Mouse (Mus musculus) MEL (cell line): ENCODE data around the gene Rapgef1. TPM values are rescaled to one million over a fixed set of nuclear protein-coding genes. Genes with fewer than 3 reads are reported as not detected.

Experiments used
- DNase-seq: peaks from one replicate; pipeline ENCODE4 v3.0.0; 2011; ENCODE audit warnings: low read depth, low spot score
- H3K27ac ChIP-seq: 2 replicates; pipeline ENCODE4 v1.5.1; 2012; ENCODE audit warnings: low read depth, mild to moderate bottlenecking, control low read depth, low read length, moderate library complexity; ENCODE audit not compliant: control insufficient read depth
- H3K27me3 ChIP-seq, 2 experiments: fragments of 150-350 bp in 1 of 2; sonication (generic) in 1 of 2; 2 replicates each; pipeline ENCODE4 v1.6.1; 2012; ENCODE audit warnings: low read length in 2 of 2, mild to moderate bottlenecking in 2 of 2, improper control_type of control experiment in 1 of 2, moderate library complexity in 1 of 2; ENCODE audit not compliant: insufficient read depth in 2 of 2, control insufficient read depth in 1 of 2
- H3K36me3 ChIP-seq, 2 experiments: 2 replicates each; pipeline ENCODE4 v1.6.1; 2012 to 2014; ENCODE audit warnings: low read length in 2 of 2, improper control_type of control experiment in 1 of 2, inconsistent platforms in 1 of 2, mild to moderate bottlenecking in 1 of 2; ENCODE audit not compliant: insufficient read depth in 2 of 2, control insufficient read depth in 1 of 2
- H3K4me1 ChIP-seq, 2 experiments: fragments of 150-350 bp in 1 of 2; sonication (generic) in 1 of 2; 2 replicates each; pipeline ENCODE4 v1.6.1; 2012; ENCODE audit warnings: low read length in 2 of 2, improper control_type of control experiment in 1 of 2, mild to moderate bottlenecking in 1 of 2; ENCODE audit not compliant: insufficient read depth in 2 of 2, control insufficient read depth in 1 of 2
- H3K4me3 ChIP-seq, 2 experiments: fragments of 150-350 bp in 1 of 2; sonication (generic) in 1 of 2; 2 replicates each; pipeline ENCODE4 v1.5.1; 2012; ENCODE audit warnings: low read depth in 2 of 2, low read length in 2 of 2, mild to moderate bottlenecking in 2 of 2, moderate library complexity in 2 of 2, control low read depth in 1 of 2, improper control_type of control experiment in 1 of 2; ENCODE audit not compliant: control insufficient read depth in 1 of 2, insufficient read depth in 1 of 2
- H3K79me2 ChIP-seq: 2 replicates; pipeline ENCODE4 v1.6.1; 2012; ENCODE audit warnings: mild to moderate bottlenecking, low read length, moderate library complexity; ENCODE audit not compliant: control insufficient read depth, poor library complexity, insufficient read depth
- H3K9ac ChIP-seq: 2 replicates; pipeline ENCODE4 v1.6.1; 2012; ENCODE audit warnings: low read depth, mild to moderate bottlenecking, control low read depth, low read length, moderate library complexity; ENCODE audit not compliant: control insufficient read depth, poor library complexity, severe bottlenecking
- H3K9me3 ChIP-seq: fragments of 150-350 bp; sonication (generic); replicated peaks from 2 replicates; pipeline ENCODE4 v1.6.1; 2012; ENCODE audit warnings: mild to moderate bottlenecking, low read length, improper control_type of control experiment, moderate library complexity; ENCODE audit not compliant: insufficient read depth
- BHLHE40 ChIP-seq: IDR thresholded peaks from 2 replicates; pipeline ENCODE4 v1.6.1; 2012; ENCODE audit warnings: low read depth, mild to moderate bottlenecking, inconsistent platforms, low read length, improper control_type of control experiment, borderline replicate concordance
- CHD1 ChIP-seq: IDR thresholded peaks from 2 replicates; pipeline ENCODE4 v1.6.1; 2012; ENCODE audit warnings: low read depth, mild to moderate bottlenecking, inconsistent platforms, low read length, improper control_type of control experiment
- CHD2 ChIP-seq: IDR thresholded peaks from 2 replicates; pipeline ENCODE4 v1.6.1; 2011; ENCODE audit warnings: low read length, improper control_type of control experiment
- CTCF ChIP-seq, 3 experiments: IDR thresholded peaks in 2 of 3; conservative IDR thresholded peaks in 1 of 3; 2 replicates each; pipeline ENCODE4 v1.5.1; 2011 to 2012; ENCODE audit warnings: low read length in 3 of 3, low read depth in 2 of 3, mild to moderate bottlenecking in 2 of 3, improper control_type of control experiment in 1 of 3, inconsistent platforms in 1 of 3, mixed read lengths in 1 of 3, moderate library complexity in 1 of 3; ENCODE audit not compliant: control insufficient read depth in 1 of 3, insufficient read depth in 1 of 3, poor library complexity in 1 of 3, severe bottlenecking in 1 of 3
- E2F4 ChIP-seq: IDR thresholded peaks from 2 replicates; pipeline ENCODE4 v1.6.1; 2011; ENCODE audit warnings: low read depth, low read length, improper control_type of control experiment, borderline replicate concordance
- ELF1 ChIP-seq: IDR thresholded peaks from 2 replicates; pipeline ENCODE4 v1.6.1; 2014; ENCODE audit warnings: low read depth, mild to moderate bottlenecking, inconsistent platforms, low read length, improper control_type of control experiment, moderate library complexity
- EP300 ChIP-seq, 2 experiments: IDR thresholded peaks; 2 replicates each; pipeline ENCODE4 v1.6.1; 2011; ENCODE audit warnings: improper control_type of control experiment in 2 of 2, low read length in 2 of 2, low read depth in 1 of 2, mild to moderate bottlenecking in 1 of 2
- ETS1 ChIP-seq: IDR thresholded peaks from 2 replicates; pipeline ENCODE4 v1.6.1; 2012; ENCODE audit warnings: low read depth, mild to moderate bottlenecking, inconsistent platforms, low read length, improper control_type of control experiment, moderate library complexity
- GABPA ChIP-seq: IDR thresholded peaks from 2 replicates; pipeline ENCODE4 v1.6.1; 2012; ENCODE audit warnings: low read depth, mild to moderate bottlenecking, inconsistent platforms, low read length, improper control_type of control experiment, moderate library complexity
- GATA1 ChIP-seq: IDR thresholded peaks from 2 replicates; pipeline ENCODE4 v1.6.1; 2011; ENCODE audit warnings: low read depth, low read length, improper control_type of control experiment
- HCFC1 ChIP-seq: IDR thresholded peaks from 2 replicates; pipeline ENCODE4 v1.6.1; 2012; ENCODE audit warnings: low read depth, mild to moderate bottlenecking, inconsistent platforms, low read length, improper control_type of control experiment, moderate library complexity
- JUND ChIP-seq: IDR thresholded peaks from 2 replicates; pipeline ENCODE4 v1.6.1; 2011; ENCODE audit warnings: low read depth, mild to moderate bottlenecking, improper control_type of control experiment, low read length
- KAT2A ChIP-seq: conservative IDR thresholded peaks from 2 replicates; pipeline ENCODE4 v1.6.1; 2012; ENCODE audit warnings: low read depth, low read length, improper control_type of control experiment, inconsistent platforms
- MAFK ChIP-seq: IDR thresholded peaks from 2 replicates; pipeline ENCODE4 v1.6.1; 2011; ENCODE audit warnings: low read depth, mild to moderate bottlenecking, low read length, improper control_type of control experiment, borderline replicate concordance
- MAX ChIP-seq: IDR thresholded peaks from 2 replicates; pipeline ENCODE4 v1.6.1; 2011; ENCODE audit warnings: low read length, improper control_type of control experiment
- MAZ ChIP-seq: IDR thresholded peaks from 2 replicates; pipeline ENCODE4 v1.6.1; 2012; ENCODE audit warnings: low read depth, mild to moderate bottlenecking, inconsistent platforms, low read length, improper control_type of control experiment
- MEF2A ChIP-seq: IDR thresholded peaks from 2 replicates; pipeline ENCODE4 v1.6.1; 2014; ENCODE audit warnings: low read depth, mild to moderate bottlenecking, inconsistent platforms, low read length, improper control_type of control experiment; ENCODE audit not compliant: poor library complexity, insufficient replicate concordance, severe bottlenecking; ENCODE audit errors: extremely low read depth
- MXI1 ChIP-seq: IDR thresholded peaks from 2 replicates; pipeline ENCODE4 v1.6.1; 2011; ENCODE audit warnings: mild to moderate bottlenecking, low read depth, low read length, improper control_type of control experiment
- MYB ChIP-seq: IDR thresholded peaks from 2 replicates; pipeline ENCODE4 v1.6.1; 2011; ENCODE audit warnings: mild to moderate bottlenecking, low read depth, low read length, improper control_type of control experiment
- MYC ChIP-seq: IDR thresholded peaks from 2 replicates; pipeline ENCODE4 v1.6.1; 2011; ENCODE audit warnings: low read depth, mild to moderate bottlenecking, low read length, improper control_type of control experiment, moderate library complexity
- NELFE ChIP-seq: IDR thresholded peaks from 2 replicates; pipeline ENCODE4 v1.6.1; 2011; ENCODE audit warnings: low read depth, low read length, improper control_type of control experiment
- NRF1 ChIP-seq: IDR thresholded peaks from 2 replicates; pipeline ENCODE4 v1.6.1; 2014; ENCODE audit warnings: low read depth, mild to moderate bottlenecking, inconsistent platforms, low read length, improper control_type of control experiment, moderate library complexity; ENCODE audit not compliant: poor library complexity, insufficient read depth, severe bottlenecking
- POLR2A ChIP-seq, 2 experiments: IDR thresholded peaks; 2 replicates each; pipeline ENCODE4 v1.6.1; 2011 to 2012; ENCODE audit warnings: low read length in 2 of 2, mild to moderate bottlenecking in 2 of 2, control low read depth in 1 of 2, improper control_type of control experiment in 1 of 2, low read depth in 1 of 2, moderate library complexity in 1 of 2; ENCODE audit not compliant: control insufficient read depth in 1 of 2, insufficient read depth in 1 of 2, poor library complexity in 1 of 2
- POLR2AphosphoS2 ChIP-seq: IDR thresholded peaks from 2 replicates; pipeline ENCODE4 v1.6.1; 2011; ENCODE audit warnings: low read length, improper control_type of control experiment
- POLR2AphosphoS5 ChIP-seq: IDR thresholded peaks from 2 replicates; pipeline ENCODE4 v1.6.1; 2012; ENCODE audit warnings: low read depth, borderline replicate concordance, mild to moderate bottlenecking, inconsistent platforms, low read length, moderate library complexity, mixed read lengths
- RAD21 ChIP-seq: IDR thresholded peaks from 2 replicates; pipeline ENCODE4 v1.6.1; 2011; ENCODE audit warnings: mild to moderate bottlenecking, low read depth, low read length, improper control_type of control experiment
- RCOR1 ChIP-seq: IDR thresholded peaks from 2 replicates; pipeline ENCODE4 v1.6.1; 2012; ENCODE audit warnings: low read depth, mild to moderate bottlenecking, inconsistent platforms, low read length, improper control_type of control experiment
- SIN3A ChIP-seq: IDR thresholded peaks from 2 replicates; pipeline ENCODE4 v1.6.1; 2012; ENCODE audit warnings: low read length, improper control_type of control experiment, inconsistent platforms
- SMC3 ChIP-seq: IDR thresholded peaks from 2 replicates; pipeline ENCODE4 v1.6.1; 2011; ENCODE audit warnings: low read depth, low read length, improper control_type of control experiment
- TAL1 ChIP-seq: IDR thresholded peaks from 2 replicates; pipeline ENCODE4 v1.6.1; 2012; ENCODE audit warnings: mild to moderate bottlenecking, inconsistent platforms, low read length, moderate library complexity, mixed read lengths
- TBP ChIP-seq: IDR thresholded peaks from 2 replicates; pipeline ENCODE4 v1.8.0; 2011; ENCODE audit warnings: low read depth, low read length, improper control_type of control experiment
- TCF12 ChIP-seq: IDR thresholded peaks from 2 replicates; pipeline ENCODE4 v1.6.1; 2014; ENCODE audit warnings: low read depth, mild to moderate bottlenecking, inconsistent platforms, low read length, improper control_type of control experiment, moderate library complexity
- UBTF ChIP-seq: IDR thresholded peaks from 2 replicates; pipeline ENCODE4 v1.6.1; 2012; ENCODE audit warnings: low read depth, mild to moderate bottlenecking, inconsistent platforms, low read length, improper control_type of control experiment, moderate library complexity, borderline replicate concordance; ENCODE audit not compliant: insufficient read depth
- USF2 ChIP-seq, 2 experiments: IDR thresholded peaks; 2 replicates each; pipeline ENCODE4 v1.6.1; 2011 to 2012; ENCODE audit warnings: improper control_type of control experiment in 2 of 2, low read length in 2 of 2, borderline replicate concordance in 1 of 2, inconsistent platforms in 1 of 2, low read depth in 1 of 2, mild to moderate bottlenecking in 1 of 2; ENCODE audit not compliant: insufficient read depth in 1 of 2
- ZC3H11A ChIP-seq: IDR thresholded peaks from 2 replicates; pipeline ENCODE4 v1.6.1; 2012; ENCODE audit warnings: low read depth, mild to moderate bottlenecking, inconsistent platforms, low read length, improper control_type of control experiment
- ZKSCAN1 ChIP-seq: IDR thresholded peaks from 2 replicates; pipeline ENCODE4 v1.6.1; 2012; ENCODE audit warnings: low read depth, mild to moderate bottlenecking, inconsistent platforms, low read length, improper control_type of control experiment, moderate library complexity
- ZMIZ1 ChIP-seq: IDR thresholded peaks from 2 replicates; pipeline ENCODE4 v1.6.1; 2012; ENCODE audit warnings: low read depth, mild to moderate bottlenecking, inconsistent platforms, low read length, improper control_type of control experiment, moderate library complexity
- ZNF384 ChIP-seq: IDR thresholded peaks from 2 replicates; pipeline ENCODE4 v1.6.1; 2012; ENCODE audit warnings: low read depth, mild to moderate bottlenecking, inconsistent platforms, low read length, improper control_type of control experiment
- polyA plus RNA-seq, 2 experiments: library from polyadenylated mRNA; stranded (reverse) in 1 of 2; unstranded in 1 of 2; fragments of >175 nt in 1 of 2; fragments of >200 nt in 1 of 2; gene quantifications; 2 replicates each; pipeline versions ENCODE4 v1.2.1 to v1.2.4; 2012; ENCODE audit warnings: low replicate concordance in 2 of 2, low read depth in 1 of 2; ENCODE audit not compliant: insufficient read length in 2 of 2, insufficient read depth in 1 of 2, missing spikeins in 1 of 2
- total RNA-seq: library from RNA; depleted of rRNA; stranded (reverse); fragments of 300-350 nt; gene quantifications from 2 replicates; pipeline ENCODE4 v1.2.3, GENCODE M21; 2012

Rapgef1 gene
- total and polyA plus RNA-seq, 3 experiments: 57.2 to 88.3 (median 77.0) TPM

- Histone ChIP-seq H3K9ac (no peak overlapping the region), H3K4me1 (0 out of 4 replicates have a peak, but pooled peaks cover 0 to 3% of the 10 kb centered on the region in 2 experiments), H3K4me3 (no peak overlapping the region), H3K9me3 (no peaks in the 10 kb centered on the region), H3K27ac (no peak overlapping the region), H3K36me3 (no peaks in the 10 kb centered on the region), H3K79me2 (no peaks in the 10 kb centered on the region), H3K27me3 (no peaks in the 10 kb centered on the region)
- peak; percentile 80 for DNase-seq
- TF ChIP-seq SMC3: peak; percentile 77
- peak; percentile 75 for TF ChIP-seq RAD21
- TF ChIP-seq TCF12: no peak
- no peak for TF ChIP-seq MEF2A
- no peak for TF ChIP-seq SIN3A
- no peak for TF ChIP-seq GABPA
- no peak for TF ChIP-seq ZMIZ1
- TF ChIP-seq E2F4: no peak
- no peak for TF ChIP-seq POLR2AphosphoS5
- no peak for TF ChIP-seq UBTF
- no peak for TF ChIP-seq POLR2AphosphoS2
- no peak for TF ChIP-seq MXI1
- peak; percentile 20; the same call in 1 of the 2 replicates for TF ChIP-seq MYC
- no peak for TF ChIP-seq GATA1
- TF ChIP-seq POLR2A (IDR thresholded peaks at IDR 0.05; ENCODE audit: control insufficient read depth in 1 of 2, insufficient read depth in 1 of 2, low read depth in 1 of 2, low read length in 2 of 2, poor library complexity in 1 of 2): no peak
- no peak for TF ChIP-seq CHD1
- TF ChIP-seq ELF1: no peak
- no peak for TF ChIP-seq MAFK
- TF ChIP-seq MAX: no peak
- TF ChIP-seq KAT2A: no peak
- TF ChIP-seq TBP: no peak
- peak; percentile 64 for TF ChIP-seq ZC3H11A
- TF ChIP-seq CTCF (IDR thresholded peaks at IDR 0.05 in 2 of 3, conservative IDR thresholded peaks at IDR 0.05 in 1 of 3; ENCODE audit: control insufficient read depth in 1 of 3, insufficient read depth in 1 of 3, low read depth in 2 of 3, low read length in 3 of 3, poor library complexity in 1 of 3, severe bottlenecking in 1 of 3): peak; percentile 94 to 98 (median 96)
- TF ChIP-seq NRF1: no peak
- no peak for TF ChIP-seq ETS1
- no peak for TF ChIP-seq JUND
- TF ChIP-seq TAL1: no peak
- TF ChIP-seq ZKSCAN1: no peak
- no peak for TF ChIP-seq MYB
- TF ChIP-seq HCFC1: no peak
- TF ChIP-seq MAZ: 0 out of 2 replicates have a peak, but pooled peaks have one; percentile 30
- TF ChIP-seq CHD2: no peak
- no peak for TF ChIP-seq NELFE
- TF ChIP-seq ZNF384: no peak
- TF ChIP-seq BHLHE40: no peak
- TF ChIP-seq RCOR1: no peak
- no peak for TF ChIP-seq EP300 (IDR thresholded peaks at IDR 0.05; ENCODE audit: low read depth in 1 of 2, low read length in 2 of 2)
- no peak for TF ChIP-seq USF2 (IDR thresholded peaks at IDR 0.05; ENCODE audit: borderline replicate concordance in 1 of 2, insufficient read depth in 1 of 2, low read depth in 1 of 2, low read length in 2 of 2)
These were observed 37.1 kb upstream of the Rapgef1 start for GRCm38 (mm10) chr2:29582415-29582814.
